Mouse (Mus musculus) G1E (cell line): ENCODE data around the gene Mctp1.

Experiments
- CTCF ChIP-seq: IDR thresholded peaks from 2 replicates; pipeline ENCODE4 v1.5.1; 2012; ENCODE audit warnings: low read depth, low read length, inconsistent platforms, mixed read lengths
- GATA1 ChIP-seq: IDR thresholded peaks from 2 replicates; pipeline ENCODE4 v1.6.1; 2012; ENCODE audit warnings: borderline replicate concordance, low read length, inconsistent platforms, mixed read lengths
- GATA2 ChIP-seq: IDR thresholded peaks from 2 replicates; pipeline ENCODE4 v1.6.1; 2012; ENCODE audit warnings: low read depth, low read length, inconsistent platforms, borderline replicate concordance
- POLR2AphosphoS5 ChIP-seq: IDR thresholded peaks from 2 replicates; pipeline ENCODE4 v1.6.1; 2012; ENCODE audit warnings: low read depth, low read length, inconsistent platforms; ENCODE audit not compliant: insufficient replicate concordance
- TAL1 ChIP-seq: conservative IDR thresholded peaks from 2 replicates; pipeline ENCODE4 v1.6.1; 2012; ENCODE audit warnings: low read depth, low read length, inconsistent platforms, mixed read lengths

DNA sequence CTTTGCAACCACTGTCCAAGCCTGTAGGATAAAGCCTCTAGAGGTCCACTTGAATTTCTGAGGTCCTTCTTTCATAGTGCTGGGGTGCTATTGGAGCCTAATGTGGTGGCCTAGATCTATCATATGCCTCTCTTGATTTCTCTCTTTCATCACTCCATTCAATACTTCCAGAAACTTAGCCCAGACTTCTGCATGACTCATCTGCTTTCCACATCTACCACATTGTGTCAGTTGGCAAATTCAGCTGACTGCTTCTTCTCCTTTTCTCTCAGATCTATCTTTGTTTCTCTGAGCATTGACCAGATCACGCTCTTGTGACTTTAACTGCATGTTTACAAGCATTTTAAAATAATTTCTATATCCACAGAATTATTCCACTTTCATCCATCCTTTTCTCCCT is 249.4 kb downstream of the Mctp1 start:
- no peak for TF ChIP-seq CTCF
- TF ChIP-seq TAL1 = no peak
- no peak for TF ChIP-seq GATA1
- TF ChIP-seq GATA2 = no peak
- TF ChIP-seq POLR2AphosphoS5 = no peak
